Mouse (Mus musculus) hindbrain, postnatal 0 days (tissue): ENCODE measurements around the gene Cyp2c23. TPM values are rescaled to one million over a fixed set of nuclear protein-coding genes. Genes with fewer than 3 reads are reported as not detected.

Source experiments
- ATAC-seq: fragments of 200-750 bp; cut with Nextera tagmentation; 2 replicates; pipeline ENCODE4 v1.8.0; 2017; ENCODE audit warnings: mild to moderate bottlenecking, moderate TSS enrichment, moderate library complexity
- DNase-seq: peaks from one replicate; pipeline ENCODE4 v3.0.0-alpha.2; 2015; ENCODE audit warnings: low spot score
- H3K27ac ChIP-seq: fragments of 300-500 bp; sonication (generic); 2 replicates; pipeline ENCODE4 v1.5.1; 2014; ENCODE audit warnings: mild to moderate bottlenecking
- H3K27me3 ChIP-seq: fragments of 300-500 bp; sonication (generic); 2 replicates; pipeline ENCODE4 v1.6.1; 2014; ENCODE audit warnings: low read length, mixed read lengths; ENCODE audit not compliant: insufficient read depth
- H3K36me3 ChIP-seq: fragments of 300-500 bp; sonication (generic); 2 replicates; pipeline ENCODE4 v1.6.1; 2014; ENCODE audit warnings: low read length, mixed read lengths; ENCODE audit not compliant: insufficient read depth
- H3K4me1 ChIP-seq: fragments of 300-500 bp; sonication (generic); 2 replicates; pipeline ENCODE4 v1.6.1; 2014; ENCODE audit warnings: antibody characterized with exemption, low read length, mixed read lengths; ENCODE audit not compliant: insufficient read depth
- H3K4me2 ChIP-seq: fragments of 300-500 bp; sonication (generic); 2 replicates; pipeline ENCODE4 v1.6.1; 2014; ENCODE audit warnings: low read depth, mild to moderate bottlenecking, low read length, moderate library complexity, mixed read lengths
- H3K4me3 ChIP-seq: fragments of 300-500 bp; sonication (generic); 2 replicates; pipeline ENCODE4 v1.5.1; 2014; ENCODE audit warnings: low read length
- H3K9ac ChIP-seq: fragments of 300-500 bp; sonication (generic); replicated peaks from 2 replicates; pipeline ENCODE4 v1.6.1; 2014; ENCODE audit warnings: mild to moderate bottlenecking, low read length, moderate library complexity, mixed read lengths
- H3K9me3 ChIP-seq: fragments of 300-500 bp; sonication (generic); 2 replicates; pipeline ENCODE4 v1.6.1; 2016; ENCODE audit warnings: low read length, mixed read lengths
- CTCF ChIP-seq: IDR thresholded peaks from 2 replicates; pipeline ENCODE4 v1.5.1; 2016; ENCODE audit warnings: antibody characterized with exemption, control low read depth, low read depth
- whole genome bisulfite sequencing: fragments of 180-500 bp; shearing (Covaris S2); extraction: QIAGEN DNeasy Blood & Tissue Kit; methylation state at CpG from one replicate; pipeline ENCODE4 v1.1.7; 2014; 5-methylcytosine and 5-hydroxymethylcytosine counted together
- polyA plus RNA-seq: library from polyadenylated mRNA; unstranded; fragments of >200 nt; fragmentation: Nextera tagmentation; extraction: Ambion mirVana; gene quantifications from 2 replicates; pipeline ENCODE4 v1.2.1, GENCODE M21; 2015
- total RNA-seq: library from RNA; depleted of rRNA; stranded (reverse); fragments of >200 nt; gene quantifications from 2 replicates; pipeline ENCODE4 v1.2.3, GENCODE M21; 2014

The Cyp2c23 gene
- total and polyA plus RNA-seq, 2 experiments from 2014 or later = not detected

GRCm38 (mm10) chr19:44007186-44007585, 21.8 kb downstream of the Cyp2c23 start:
- no peak for TF ChIP-seq CTCF
- H3K36me3 ChIP-seq = no peaks in the 10 kb centered on the region
- H3K4me1 ChIP-seq = no peaks in the 10 kb centered on the region
- ATAC-seq (no peak), DNase-seq (no peak)
- H3K27me3 ChIP-seq = no peaks in the 10 kb centered on the region
- H3K9ac ChIP-seq = no peak overlapping the region
- 66% methylated on average over 12 of the region's 12 CpGs for WGBS
- H3K4me2 ChIP-seq = no peak overlapping the region
- no peak overlapping the region for H3K4me3 ChIP-seq
- H3K9me3 ChIP-seq = no peaks in the 10 kb centered on the region
- no peak overlapping the region for H3K27ac ChIP-seq

- no peak for ATAC-seq
- H3K9me3 ChIP-seq = no peaks in the 10 kb centered on the region
- H3K27me3 ChIP-seq = no peaks in the 10 kb centered on the region
- no peak overlapping the region for H3K27ac ChIP-seq
- H3K4me1 ChIP-seq = no peaks in the 10 kb centered on the region
- 75% methylated on average over 4 of the region's 4 CpGs for WGBS
- no peak overlapping the region for H3K9ac ChIP-seq
- no peak for DNase-seq
- no peak overlapping the region for H3K4me2 ChIP-seq
- no peaks in the 10 kb centered on the region for H3K36me3 ChIP-seq
- no peak overlapping the region for H3K4me3 ChIP-seq
- no peak for TF ChIP-seq CTCF
These were observed 24.0 kb downstream of the Cyp2c23 start for GRCm38 (mm10) chr19:44005025-44005424.

GRCm38 (mm10) chr19:44004261-44004660, 24.7 kb downstream of the Cyp2c23 start:
- no peaks in the 10 kb centered on the region for H3K4me1 ChIP-seq
- no peaks in the 10 kb centered on the region for H3K36me3 ChIP-seq
- H3K27ac ChIP-seq = no peak overlapping the region
- no peak for DNase-seq
- no peak overlapping the region for H3K4me2 ChIP-seq
- ATAC-seq = no peak
- no peaks in the 10 kb centered on the region for H3K27me3 ChIP-seq
- no peak overlapping the region for H3K9ac ChIP-seq
- WGBS = 91% methylated on average over 2 of the region's 2 CpGs
- no peak for TF ChIP-seq CTCF
- no peak overlapping the region for H3K4me3 ChIP-seq
- no peaks in the 10 kb centered on the region for H3K9me3 ChIP-seq

DNA sequence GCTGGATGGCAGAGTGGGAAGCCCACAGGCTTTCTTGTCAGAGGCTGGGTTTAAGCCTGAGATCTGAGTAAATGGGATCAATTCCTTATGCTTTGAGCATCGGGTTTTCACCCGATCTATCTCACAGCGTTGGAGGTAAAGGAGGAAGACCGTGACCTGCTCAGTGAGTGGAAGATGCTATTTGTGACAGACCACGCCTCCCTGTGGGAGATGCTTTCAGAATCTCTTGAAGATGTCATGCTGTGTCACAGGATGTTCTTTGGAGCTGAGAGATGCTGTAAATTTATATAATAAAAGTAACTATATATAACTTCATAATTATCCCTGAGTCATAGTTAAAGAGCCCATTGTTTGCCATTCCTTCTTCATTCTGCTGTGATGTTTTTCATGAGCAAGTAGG, 28.3 kb downstream of the Cyp2c23 start:
- no peak for TF ChIP-seq CTCF
- H3K4me2 ChIP-seq = no peak overlapping the region
- no peak for DNase-seq
- no peaks in the 10 kb centered on the region for H3K9me3 ChIP-seq
- no peaks in the 10 kb centered on the region for H3K4me1 ChIP-seq
- ATAC-seq = no peak
- no peaks in the 10 kb centered on the region for H3K36me3 ChIP-seq
- WGBS = 62% methylated on average over 5 of the region's 5 CpGs
- H3K9ac ChIP-seq = no peak overlapping the region
- H3K27me3 ChIP-seq = no peaks in the 10 kb centered on the region
- H3K27ac ChIP-seq = no peak overlapping the region
- no peak overlapping the region for H3K4me3 ChIP-seq

GRCm38 (mm10) chr19:44000061-44000460, 28.9 kb downstream of the Cyp2c23 start:
- DNase-seq (no peak), ATAC-seq (no peak)
- no peaks in the 10 kb centered on the region for H3K9me3 ChIP-seq
- H3K4me3 ChIP-seq = no peak overlapping the region
- no peaks in the 10 kb centered on the region for H3K36me3 ChIP-seq
- no peak overlapping the region for H3K4me2 ChIP-seq
- no peak overlapping the region for H3K9ac ChIP-seq
- no peaks in the 10 kb centered on the region for H3K4me1 ChIP-seq
- no peak for TF ChIP-seq CTCF
- WGBS = 88% methylated on average over 1 of the region's 1 CpGs
- H3K27me3 ChIP-seq = no peaks in the 10 kb centered on the region
- no peak overlapping the region for H3K27ac ChIP-seq

- Histone ChIP-seq H3K9me3 (no peaks in the 10 kb centered on the region), H3K36me3 (no peaks in the 10 kb centered on the region), H3K27ac (no peak overlapping the region), H3K9ac (no peak overlapping the region), H3K4me3 (no peak overlapping the region), H3K4me1 (no peaks in the 10 kb centered on the region), H3K4me2 (no peak overlapping the region), H3K27me3 (no peaks in the 10 kb centered on the region)
- no peak for DNase-seq
- 93% methylated on average over 11 of the region's 11 CpGs for WGBS
- no peak for TF ChIP-seq CTCF
- ATAC-seq = no peak
These were observed 30.0 kb downstream of the Cyp2c23 start for GRCm38 (mm10) chr19:43998802-43999527.

- 77% methylated on average over 10 of the region's 10 CpGs for WGBS
These were observed 30.9 kb downstream of the Cyp2c23 start for GRCm38 (mm10) chr19:43998101-43998500.

More at GRCm38 (mm10) chr19:43998101-43998500, 30.9 kb downstream of the Cyp2c23 start:
- H3K36me3 ChIP-seq = no peaks in the 10 kb centered on the region
- no peak overlapping the region for H3K4me2 ChIP-seq
- TF ChIP-seq CTCF = no peak
- no peaks in the 10 kb centered on the region for H3K27me3 ChIP-seq
- no peak for DNase-seq
- H3K9ac ChIP-seq = no peak overlapping the region
- H3K27ac ChIP-seq = no peak overlapping the region
- ATAC-seq = no peak
- no peaks in the 10 kb centered on the region for H3K4me1 ChIP-seq
- no peaks in the 10 kb centered on the region for H3K9me3 ChIP-seq
- H3K4me3 ChIP-seq = no peak overlapping the region
